Mouse (Mus musculus) embryonic fibroblast, embryonic 13.5 days (primary cell): ENCODE data around the gene Ubac2.

Source experiments
- CTCF ChIP-seq: IDR thresholded peaks from 2 replicates; pipeline ENCODE4 v1.5.1; 2011; ENCODE audit warnings: mild to moderate bottlenecking, control low read depth, low read length, moderate library complexity, borderline replicate concordance; ENCODE audit not compliant: insufficient read depth
- POLR2A ChIP-seq: IDR thresholded peaks from 2 replicates; pipeline ENCODE4 v1.6.1; 2011; ENCODE audit warnings: low read depth, mild to moderate bottlenecking, control low read depth, low read length, moderate library complexity

GRCm38 (mm10) chr14:121960531-121960930 is 82.1 kb downstream of the Ubac2 start:
- TF ChIP-seq CTCF (no peak), POLR2A (no peak)
